Mouse (Mus musculus) hindlimb bud, embryonic 11.5 days (tissue): ENCODE data around the gene Atp5d.

Source experiments
- DNase-seq: peaks from one replicate; pipeline ENCODE4 v3.0.0-alpha.2; 2012; ENCODE audit warnings: low read depth, low spot score; ENCODE audit errors: extremely low spot score

Gene Atp5d

DNA sequence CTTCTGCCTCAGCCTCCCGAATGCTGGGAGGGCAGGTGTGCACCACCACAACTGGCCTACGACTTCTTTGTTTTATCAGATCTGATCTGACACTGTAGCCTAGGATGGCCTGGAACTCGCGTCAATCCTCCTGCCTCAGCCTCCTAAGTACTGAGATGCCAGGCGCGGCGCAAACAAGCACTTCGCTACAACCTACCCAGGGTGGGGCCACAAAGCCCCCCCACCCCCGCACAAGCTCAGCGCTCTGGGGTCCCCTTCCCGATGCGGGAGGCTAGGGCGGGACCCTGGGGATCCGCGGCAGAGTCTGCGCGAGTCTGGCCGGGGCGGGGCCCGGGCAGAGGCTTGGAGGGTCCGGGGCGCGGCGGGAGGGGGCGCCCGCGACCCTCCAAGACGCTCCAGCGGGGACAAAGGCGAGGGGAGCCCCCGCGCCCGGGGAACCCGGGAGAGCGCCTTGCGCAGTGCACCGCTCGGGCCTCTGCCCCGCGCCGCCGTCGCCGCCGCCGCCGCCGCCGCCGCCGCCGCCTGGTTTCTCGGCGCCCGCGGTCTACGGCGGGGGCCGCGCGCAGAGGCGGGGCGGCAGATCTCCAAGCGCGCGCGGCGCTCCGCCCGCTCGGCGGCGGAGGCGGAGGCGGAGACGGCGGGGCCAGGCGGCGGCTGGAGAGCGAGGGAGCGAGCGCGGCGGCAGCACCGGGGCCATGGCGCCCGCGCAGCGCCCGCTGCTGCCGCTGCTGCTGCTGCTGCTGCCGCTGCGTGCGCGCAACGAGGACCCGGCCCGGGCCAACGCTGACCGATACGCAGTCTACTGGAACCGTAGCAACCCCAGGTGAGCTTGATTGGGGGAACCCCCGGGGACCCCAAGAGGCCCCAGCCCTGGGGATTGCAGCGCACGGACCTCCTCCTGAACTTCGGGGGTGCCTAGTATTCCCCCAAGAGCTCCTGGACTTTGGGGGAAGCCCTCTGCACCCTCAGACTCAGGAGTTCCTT lies 40.9 kb downstream of the Atp5d start, which contains the start of gene Efna2:
Gene Efna2, plus strand, starts transcription at position 415 of the 984 bp plus-strand sequence.
- DNase-seq, result no peak

DNA sequence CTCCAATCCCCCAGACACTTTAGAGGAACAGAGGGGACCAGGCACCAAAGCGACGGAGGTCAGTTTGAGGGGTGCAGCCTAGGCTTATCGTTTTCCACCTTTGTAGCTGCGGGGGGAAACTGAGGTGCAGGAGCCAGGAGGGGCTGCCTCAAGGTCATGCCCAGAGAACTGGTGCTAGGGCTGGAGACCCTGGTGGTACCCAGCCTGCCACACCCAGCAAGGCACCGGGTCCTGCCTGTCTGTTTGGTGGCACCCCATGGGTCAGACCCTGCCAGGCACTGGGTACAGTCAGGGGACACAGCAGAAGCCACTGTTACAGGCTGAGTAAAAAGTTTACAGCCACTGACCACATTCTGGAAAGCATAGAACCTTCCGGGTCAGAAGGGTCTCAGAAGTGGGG lies 41.9 kb downstream of the Atp5d start:
- DNase-seq, result no peak

DNA sequence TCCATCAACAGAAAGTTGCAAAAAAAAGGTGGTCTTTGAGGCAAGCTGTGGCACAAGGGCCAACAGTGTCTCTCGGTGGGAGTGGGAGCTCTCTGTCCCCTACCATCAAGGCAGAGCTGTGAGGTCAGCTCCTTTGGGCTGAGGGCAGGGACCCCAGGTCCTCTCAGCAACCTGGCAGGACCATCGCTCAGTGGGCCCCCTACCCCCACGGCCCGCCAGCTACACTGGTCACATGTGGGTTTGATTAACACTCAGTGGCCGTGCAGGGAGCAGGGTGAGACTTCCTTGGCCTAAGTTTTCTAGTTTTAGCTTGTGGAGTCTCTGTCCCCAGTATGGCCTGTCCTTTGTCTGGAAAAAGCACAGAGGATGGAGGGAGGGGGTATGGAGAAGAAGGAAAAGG lies 42.4 kb downstream of the Atp5d start:
- DNase-seq, result no peak

DNA sequence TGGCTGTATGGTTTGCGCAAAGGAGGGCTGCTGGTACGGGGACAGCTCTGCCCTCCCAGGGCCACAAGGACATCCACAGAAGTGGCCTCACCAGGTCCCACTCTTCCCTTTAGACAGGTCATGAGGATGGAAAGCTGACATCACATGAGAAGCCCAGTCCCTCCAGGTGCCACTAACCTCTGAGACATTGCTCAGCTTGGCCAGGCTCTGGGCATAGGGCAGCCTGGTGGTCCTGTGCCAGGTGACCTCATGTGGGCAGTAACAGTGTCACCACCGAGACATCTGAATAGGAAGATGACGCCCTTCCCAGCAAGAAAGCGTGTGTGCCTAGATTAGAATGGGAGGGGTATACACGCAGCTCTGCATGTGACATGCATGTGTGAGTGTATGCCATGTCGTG lies 44.1 kb downstream of the Atp5d start:
- DNase-seq, result no peak

DNA sequence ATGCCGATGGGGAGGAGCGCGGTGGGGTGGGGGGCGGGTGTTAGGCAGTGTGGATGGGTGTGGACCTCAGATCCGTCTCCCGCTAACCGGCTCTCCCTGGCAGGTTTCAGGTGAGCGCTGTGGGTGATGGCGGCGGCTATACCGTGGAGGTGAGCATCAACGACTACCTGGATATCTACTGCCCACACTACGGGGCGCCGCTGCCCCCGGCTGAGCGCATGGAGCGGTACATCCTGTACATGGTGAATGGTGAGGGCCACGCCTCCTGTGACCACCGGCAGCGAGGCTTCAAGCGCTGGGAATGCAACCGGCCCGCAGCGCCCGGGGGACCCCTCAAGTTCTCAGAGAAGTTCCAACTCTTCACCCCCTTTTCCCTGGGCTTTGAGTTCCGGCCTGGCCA lies 48.2 kb downstream of the Atp5d start:
- no peak for DNase-seq

DNA sequence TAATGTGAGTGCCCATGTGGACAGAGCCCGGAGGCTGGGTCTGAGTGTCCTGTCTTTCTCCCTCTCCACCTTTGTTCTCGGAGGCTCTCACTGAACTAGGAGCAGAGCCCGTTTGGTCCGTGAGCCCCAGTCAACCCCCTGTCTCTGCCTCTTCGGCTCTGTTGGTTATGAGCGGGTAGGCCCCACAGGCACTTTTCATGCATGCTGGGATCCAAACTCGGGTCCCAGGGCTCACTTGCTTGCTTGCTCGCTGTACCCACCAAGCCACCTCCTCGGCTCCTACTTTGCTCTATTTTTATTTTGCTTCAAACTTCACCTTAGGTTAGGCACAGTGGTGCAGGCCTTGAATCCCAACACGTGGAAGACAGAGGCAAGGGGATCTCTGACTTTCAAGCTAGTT lies 49.3 kb downstream of the Atp5d start:
- no peak for DNase-seq

DNA sequence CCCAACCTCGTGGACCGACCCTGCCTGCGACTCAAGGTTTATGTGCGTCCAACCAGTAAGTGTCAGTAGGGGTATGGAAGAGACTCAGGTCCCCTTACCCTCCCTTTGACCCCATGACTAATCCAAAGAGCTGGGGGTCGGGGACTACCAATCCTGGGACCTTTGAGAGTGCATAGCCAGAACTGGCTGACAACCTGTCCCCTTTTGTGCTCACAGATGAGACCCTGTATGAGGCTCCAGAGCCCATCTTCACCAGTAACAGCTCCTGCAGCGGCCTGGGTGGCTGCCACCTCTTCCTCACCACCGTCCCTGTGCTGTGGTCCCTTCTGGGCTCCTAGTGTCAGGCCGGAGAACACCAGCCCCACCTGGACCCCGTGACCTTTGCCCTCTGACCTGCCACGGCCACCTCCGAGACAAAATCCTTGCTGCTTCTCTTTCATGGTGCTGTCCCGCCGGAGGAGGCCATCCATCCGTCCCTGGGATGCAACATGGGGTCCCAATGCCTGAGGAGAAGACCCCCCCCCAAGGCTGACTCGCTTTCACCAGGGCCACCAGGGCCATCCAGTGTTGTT lies 50.1 kb downstream of the Atp5d start:
- no peak for DNase-seq

DNA sequence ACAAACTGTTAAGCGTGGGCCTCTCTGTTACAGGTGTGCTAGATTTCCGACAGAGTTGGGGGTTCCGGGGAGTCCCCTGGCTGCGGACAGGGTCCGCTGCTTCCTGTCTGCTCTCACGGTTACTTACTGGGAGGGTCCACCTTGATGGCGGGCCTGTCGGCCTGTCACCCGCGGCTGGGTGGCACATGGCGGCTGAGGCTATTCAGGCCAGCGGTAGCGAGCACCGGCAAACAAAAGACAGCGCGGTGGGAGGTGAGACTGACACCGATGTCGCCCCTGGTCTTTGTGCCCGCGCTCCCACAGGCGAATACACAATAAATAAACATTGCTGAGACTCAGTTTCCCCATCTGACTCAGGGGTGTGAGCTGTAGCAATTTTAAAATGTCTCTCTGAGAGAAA lies 51.6 kb downstream of the Atp5d start:
- DNase-seq, result no peak

DNA sequence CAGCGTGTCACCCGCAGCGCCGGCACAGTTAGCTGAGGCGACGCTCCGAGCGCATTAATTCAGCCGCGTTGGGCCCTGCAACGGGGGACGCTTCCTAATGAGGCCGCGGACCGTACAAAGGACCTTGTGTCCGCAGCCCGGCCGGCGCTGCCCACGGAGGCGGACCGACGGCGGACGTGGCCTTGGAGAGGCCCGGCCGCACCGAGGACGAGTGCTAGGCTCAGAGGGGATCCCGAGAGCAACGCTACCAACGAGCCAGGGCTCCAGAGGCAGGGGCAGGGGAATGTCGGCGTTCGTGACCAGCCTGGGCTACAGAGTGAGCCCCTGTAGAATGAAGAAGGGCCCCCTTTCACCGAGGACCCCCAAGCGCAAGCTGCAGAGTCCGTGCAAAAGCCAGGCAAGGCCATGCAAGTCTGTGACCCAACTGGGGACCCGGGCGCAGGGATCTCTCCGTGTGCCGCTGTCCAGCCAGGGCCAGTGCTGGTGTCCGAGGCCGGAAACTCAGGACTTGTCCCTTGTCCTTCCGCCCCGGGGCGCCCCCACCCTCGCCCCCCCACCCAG lies 52.1 kb downstream of the Atp5d start:
- no peak for DNase-seq

DNA sequence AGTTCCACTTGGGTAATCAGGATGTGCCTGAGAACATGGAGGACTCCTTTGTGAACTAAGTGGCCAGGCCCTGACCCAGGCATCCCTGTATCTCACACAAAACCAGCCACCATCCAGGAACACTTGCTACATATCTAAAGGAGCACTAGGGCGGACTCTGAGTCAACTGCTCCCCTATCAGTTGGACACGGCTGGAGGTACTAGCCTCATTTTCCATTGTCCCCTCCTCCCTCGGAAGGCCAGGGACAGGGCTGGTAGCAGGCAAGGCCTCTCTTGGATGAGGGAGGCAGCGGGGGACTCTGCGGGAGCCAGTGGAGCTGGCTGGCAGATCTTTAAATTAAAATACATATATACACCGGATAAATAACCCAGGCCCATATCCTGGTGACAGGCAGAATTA lies 55.5 kb downstream of the Atp5d start:
- DNase-seq, result no peak

DNA sequence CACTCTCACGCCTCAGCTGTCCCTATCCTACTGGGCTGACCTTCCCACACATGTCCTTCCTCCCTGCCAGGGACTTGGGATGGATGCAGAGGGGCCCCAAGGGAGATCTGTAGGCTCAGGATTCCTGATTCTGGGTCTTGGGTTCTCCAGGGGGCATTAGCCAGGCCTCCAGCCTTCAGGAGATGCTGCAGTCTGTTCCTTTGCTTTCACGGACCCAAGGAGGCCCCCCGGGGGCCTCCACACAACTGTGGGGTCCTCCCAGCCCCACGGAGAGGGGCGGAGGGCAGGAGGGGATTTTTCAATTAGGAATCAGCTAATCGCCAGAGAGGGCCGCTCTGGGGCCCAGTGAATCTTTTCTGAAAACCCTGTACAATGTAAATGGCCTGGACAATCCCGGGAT lies 56.0 kb downstream of the Atp5d start:
- no peak for DNase-seq
